Mouse (Mus musculus) urinary bladder, postnatal 25 days (tissue): ENCODE data around the gene Ammecr1.

Experiments
- DNase-seq: peaks from one replicate; pipeline ENCODE4 v3.0.0; 2022; ENCODE audit warnings: low spot score

The Ammecr1 gene

GRCm38 (mm10) chrX:142966008-142966966 lies at the start of gene Ammecr1:
TSS of gene Ammecr1 (minus strand) at chrX:142966728.
- peak; percentile 50 for DNase-seq

DNA sequence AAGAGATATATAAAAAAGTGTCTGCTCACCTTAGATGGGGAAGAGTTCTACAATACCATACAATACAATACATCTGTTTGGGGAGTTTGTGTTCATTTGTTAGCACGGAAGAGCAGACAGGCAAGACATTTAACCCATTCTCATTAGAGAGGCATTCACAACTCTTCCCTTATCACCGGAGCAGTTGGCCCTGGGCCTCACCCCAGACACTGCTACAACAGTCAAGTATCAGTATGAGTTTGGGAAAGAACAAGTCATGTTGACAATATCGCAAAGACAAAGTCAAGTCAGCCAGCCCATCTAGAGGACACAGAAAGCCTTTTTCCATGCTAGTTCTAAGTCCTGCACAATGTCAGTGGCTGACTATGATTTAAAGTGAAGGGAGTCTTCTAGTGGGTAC lies 47.6 kb upstream of the Ammecr1 start:
- no peak for DNase-seq

- no peak for DNase-seq
Observed at GRCm38 (mm10) chrX:143012334-143012733, 45.8 kb upstream of the Ammecr1 start.

DNA sequence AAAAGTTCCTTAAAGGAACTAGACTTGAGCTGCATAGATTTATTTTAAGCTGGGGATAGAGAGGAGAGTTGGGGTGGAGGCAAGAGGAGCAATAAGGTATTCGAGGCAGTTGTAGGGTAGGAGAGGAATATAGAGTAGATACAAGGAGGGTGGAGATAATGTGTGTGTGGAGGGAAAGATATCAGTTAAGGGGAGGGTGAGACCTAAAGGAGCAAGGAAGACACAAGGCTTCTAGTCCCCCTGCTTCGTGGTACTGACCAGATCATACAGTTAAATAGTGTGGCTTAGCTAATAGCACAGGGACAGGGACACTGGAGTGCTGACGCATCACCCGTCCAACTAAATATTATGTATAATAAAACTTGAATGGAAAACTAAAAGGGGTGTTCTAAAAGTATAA lies 45.3 kb upstream of the Ammecr1 start:
- no peak for DNase-seq

DNA sequence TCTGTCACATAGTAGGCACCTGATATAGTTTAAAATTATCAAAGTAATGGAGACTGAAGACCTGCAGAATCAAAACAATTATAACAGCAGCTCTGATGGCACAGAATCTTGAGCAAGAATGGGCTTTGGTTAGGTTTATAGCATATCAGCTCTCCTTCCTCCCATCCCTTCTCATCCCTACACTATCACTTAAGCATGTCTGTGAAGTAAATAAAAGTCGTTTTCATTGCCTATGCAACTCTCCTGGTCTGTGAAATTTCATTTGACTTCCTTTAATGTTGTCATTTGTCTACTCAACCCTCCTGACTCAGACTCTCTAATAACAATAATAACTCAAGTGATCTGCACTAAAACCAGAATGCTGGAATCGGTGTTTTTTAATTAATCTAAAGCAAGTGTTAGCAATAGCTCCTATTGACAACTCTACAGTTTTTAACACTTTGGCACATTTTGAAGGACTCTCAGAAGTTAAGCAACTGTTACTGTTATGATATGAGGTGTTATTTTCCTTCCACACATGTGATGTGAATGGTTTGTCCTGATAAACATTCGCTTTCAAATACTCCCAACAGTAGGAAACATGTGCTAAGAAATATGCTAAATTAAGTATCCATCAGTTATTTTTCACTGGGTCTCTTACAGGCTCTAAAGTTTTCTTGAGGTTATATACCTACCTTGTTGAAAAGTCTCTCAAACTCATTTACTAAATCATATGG lies 37.8 kb upstream of the Ammecr1 start:
- DNase-seq, result no peak

GRCm38 (mm10) chrX:142997214-142997613 lies 30.7 kb upstream of the Ammecr1 start:
- DNase-seq, result no peak

DNA sequence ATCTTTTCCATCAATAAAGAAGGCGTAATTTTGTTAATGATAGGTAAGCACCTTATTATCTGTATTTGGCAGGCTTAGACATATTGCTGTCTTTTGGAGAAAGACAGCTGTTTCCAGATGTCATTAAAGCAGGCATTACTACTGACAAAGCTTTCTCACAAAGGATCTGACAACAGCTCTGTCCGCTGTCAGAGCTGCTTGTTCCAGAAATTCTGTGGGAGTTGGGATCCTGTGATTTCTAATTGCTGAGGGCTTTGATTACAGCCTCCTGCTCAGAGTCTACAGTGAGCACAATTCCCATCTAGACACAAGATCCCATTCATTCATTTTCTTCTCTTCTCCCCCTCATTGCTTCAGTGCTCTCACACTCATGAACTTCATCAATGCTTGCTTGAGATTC lies 28.0 kb upstream of the Ammecr1 start:
- no peak for DNase-seq

DNA sequence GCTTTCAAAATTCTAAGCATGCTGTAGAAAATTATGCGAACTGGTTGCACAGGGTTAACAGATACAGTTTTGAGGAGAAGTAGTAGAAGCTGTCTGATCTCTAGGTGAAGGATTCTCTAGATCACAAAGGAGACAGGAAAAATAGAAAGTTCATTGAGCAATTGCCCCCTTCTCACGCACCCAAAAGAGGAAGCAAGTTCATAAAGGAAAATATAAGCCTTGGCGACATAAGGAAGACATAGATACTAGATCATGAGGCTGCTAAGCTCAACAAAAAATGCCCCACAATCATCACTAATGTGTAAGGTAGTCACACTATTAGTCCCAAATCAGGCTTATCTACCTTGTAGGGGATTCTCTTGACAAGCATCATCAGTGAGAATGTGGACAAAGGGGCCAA lies 17.6 kb upstream of the Ammecr1 start:
- no peak for DNase-seq

GRCm38 (mm10) chrX:142983638-142984037 lies 17.1 kb upstream of the Ammecr1 start:
- no peak for DNase-seq

GRCm38 (mm10) chrX:142981530-142982130 lies 15.1 kb upstream of the Ammecr1 start:
- DNase-seq, result no peak

DNA sequence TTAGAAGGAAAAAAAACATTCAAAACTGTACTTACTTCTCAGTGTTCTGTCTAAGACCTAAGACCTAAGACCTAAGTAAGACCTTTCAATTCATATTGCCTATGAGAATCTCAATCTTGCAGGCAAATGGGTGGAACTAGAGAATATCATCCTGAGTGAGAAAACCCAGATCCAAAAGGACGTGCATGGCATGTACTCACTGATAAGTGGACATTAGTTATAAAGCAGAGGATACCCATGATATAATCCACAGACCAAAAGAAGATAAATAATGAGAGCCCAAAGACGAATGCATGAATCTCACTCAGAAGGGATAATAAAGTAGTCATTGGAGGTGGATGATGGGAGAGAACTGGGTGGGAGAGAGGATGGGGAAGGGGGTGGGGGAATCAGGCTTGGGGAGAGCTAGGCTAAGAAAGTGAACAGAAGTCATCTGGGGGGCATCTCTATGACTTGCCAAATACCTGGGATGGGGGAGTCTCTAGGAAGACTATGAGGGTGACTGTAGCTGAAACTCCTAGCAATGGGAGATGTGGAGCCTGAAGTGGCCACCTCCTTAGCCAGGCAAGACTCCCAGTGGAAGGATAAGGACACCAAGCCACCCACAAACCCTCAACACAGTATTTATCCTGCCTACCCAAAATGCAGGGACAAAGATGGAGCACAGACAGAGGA lies 14.5 kb upstream of the Ammecr1 start:
- DNase-seq, result no peak

- DNase-seq, result no peak
Observed at GRCm38 (mm10) chrX:142979224-142979623, 12.7 kb upstream of the Ammecr1 start.

DNA sequence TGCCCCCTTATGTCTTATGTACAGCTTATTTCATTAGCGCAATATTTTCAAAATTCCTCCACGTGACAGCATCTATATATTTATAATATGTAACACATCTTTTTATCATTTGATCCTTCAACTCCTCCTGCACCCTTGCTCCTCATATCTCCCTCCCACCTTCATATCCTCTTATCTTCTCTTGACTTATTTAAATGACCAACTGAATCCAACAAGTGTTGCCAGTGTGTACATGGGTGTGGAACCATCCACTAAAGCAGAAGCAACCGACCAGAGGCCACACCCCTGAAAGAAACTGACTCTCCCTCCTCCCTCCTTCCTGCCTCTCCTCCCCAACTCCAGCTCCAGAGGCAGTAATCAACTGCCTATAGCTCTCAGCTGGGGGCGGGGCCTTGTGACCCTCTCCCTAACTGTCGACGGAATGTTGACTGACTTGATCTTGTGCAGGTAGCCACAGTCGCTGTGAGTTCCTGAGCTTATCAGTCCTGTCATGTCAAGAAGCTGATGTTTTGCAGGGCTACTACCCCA lies 6.0 kb upstream of the Ammecr1 start:
- DNase-seq, result peak; percentile 9

- DNase-seq, result no peak
Observed at GRCm38 (mm10) chrX:142971759-142972158, 5.2 kb upstream of the Ammecr1 start.

DNA sequence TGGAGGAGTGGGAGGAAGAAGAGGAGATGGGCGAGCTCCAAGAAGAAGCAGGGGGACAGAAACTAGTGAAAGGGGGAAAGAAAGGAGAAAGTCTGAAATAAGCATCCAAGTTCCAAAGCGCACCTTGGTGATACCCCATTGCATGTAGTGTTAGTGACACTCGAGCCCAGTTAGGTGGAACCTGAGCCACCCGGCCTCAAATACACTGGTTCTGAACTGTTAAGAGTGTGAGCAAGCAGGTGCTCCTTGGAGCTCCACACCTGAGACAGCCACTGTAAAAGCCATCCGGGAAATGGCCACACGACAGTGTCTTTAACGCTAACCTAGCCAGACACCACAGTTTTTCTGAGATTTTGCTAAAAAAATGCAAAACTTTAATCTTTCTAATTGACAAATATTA lies 539 bp upstream of the Ammecr1 start:
- peak; percentile 4 for DNase-seq

GRCm38 (mm10) chrX:142965236-142966007 lies 1.1 kb downstream of the Ammecr1 start:
- DNase-seq, result peak; percentile 12

DNA sequence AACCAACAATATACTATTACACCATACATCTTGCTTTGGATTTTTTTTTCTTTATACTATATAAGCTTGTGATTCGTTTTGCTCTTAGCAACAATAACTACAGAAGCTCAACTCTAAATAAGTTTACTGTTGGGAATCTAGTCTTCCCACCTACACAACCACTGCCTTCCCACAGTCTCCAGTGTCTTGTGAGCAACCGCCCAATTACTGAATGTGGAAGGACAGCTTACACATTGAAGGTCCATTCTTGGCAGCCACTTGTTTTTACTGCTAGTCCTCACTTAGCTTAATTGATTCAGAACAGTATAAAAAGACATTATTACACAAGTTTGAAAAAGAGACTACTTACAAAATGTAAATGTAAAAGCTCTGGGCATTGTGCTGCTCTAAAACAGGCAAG lies 6.1 kb downstream of the Ammecr1 start:
- no peak for DNase-seq

- DNase-seq, result no peak
Observed at GRCm38 (mm10) chrX:142959674-142960307, 6.7 kb downstream of the Ammecr1 start.

GRCm38 (mm10) chrX:142928430-142928829 lies 38.1 kb downstream of the Ammecr1 start:
- DNase-seq, result no peak

DNA sequence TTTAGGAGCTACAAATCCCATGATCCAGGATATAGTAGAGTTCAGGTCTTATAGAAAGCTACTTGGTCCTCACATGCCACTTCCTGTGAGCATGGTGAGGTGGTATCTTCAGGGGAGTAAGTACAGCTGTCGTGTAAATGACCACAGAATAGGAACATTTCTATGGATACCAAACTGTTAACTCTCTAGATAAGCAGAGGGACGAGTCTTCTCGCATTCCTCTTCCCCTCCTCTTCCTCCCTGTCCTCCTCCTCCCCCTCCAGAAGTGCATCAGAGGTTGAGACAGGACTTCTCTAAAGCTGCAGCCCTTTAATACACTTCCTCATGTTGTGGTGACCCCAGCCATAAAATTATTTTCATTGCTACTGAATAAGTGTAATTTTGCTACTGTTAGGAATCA lies 49.1 kb downstream of the Ammecr1 start:
- no peak for DNase-seq

DNA sequence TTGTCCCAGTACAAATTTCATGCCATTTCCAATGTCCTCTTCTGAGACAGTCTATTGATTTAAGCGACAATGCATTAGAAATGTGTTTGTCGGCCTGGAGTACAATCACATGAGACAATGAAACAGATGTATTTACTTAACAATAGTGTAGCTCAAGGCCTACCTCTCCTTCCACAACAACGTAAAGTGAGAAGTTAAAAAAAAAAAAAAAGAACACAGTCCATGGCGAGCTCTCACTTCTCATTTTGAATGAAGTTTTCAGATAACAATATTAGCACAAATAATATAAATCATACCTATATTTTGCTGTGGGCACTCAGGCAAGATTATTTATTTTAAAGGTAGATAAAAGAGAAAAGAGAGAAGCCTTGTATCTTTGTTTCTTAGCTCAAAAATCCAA lies 49.8 kb downstream of the Ammecr1 start:
- no peak for DNase-seq
